Mouse (Mus musculus): ENCODE measurements around the gene Arhgap44. TPM values are rescaled to one million over a fixed set of nuclear protein-coding genes. Genes with fewer than 3 reads are reported as not detected.

Gene Arhgap44
- total RNA-seq, 2 experiments from 2014 or later = 21.5 to 23.3 TPM

DNA sequence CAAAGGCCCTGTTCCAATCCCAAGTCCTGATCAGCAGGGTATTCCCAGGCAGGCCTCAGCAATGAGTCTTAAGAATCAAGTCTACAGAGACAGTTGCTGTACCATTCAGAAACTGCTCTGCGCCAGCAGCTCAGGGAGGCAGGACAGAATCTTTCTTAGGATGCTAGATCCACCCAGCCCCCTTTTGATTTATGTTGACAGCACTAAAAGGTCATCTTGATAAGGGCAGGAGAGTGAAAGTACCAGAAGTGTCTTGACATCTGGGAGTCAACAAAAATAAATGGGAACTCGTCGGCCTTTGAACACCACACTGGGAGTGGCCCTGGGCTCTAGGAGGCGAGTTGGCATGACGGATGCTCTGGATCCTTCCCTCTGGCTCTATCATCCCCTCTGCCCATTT, 159.2 kb downstream of the Arhgap44 start:
- DNase-seq = no peak

DNA sequence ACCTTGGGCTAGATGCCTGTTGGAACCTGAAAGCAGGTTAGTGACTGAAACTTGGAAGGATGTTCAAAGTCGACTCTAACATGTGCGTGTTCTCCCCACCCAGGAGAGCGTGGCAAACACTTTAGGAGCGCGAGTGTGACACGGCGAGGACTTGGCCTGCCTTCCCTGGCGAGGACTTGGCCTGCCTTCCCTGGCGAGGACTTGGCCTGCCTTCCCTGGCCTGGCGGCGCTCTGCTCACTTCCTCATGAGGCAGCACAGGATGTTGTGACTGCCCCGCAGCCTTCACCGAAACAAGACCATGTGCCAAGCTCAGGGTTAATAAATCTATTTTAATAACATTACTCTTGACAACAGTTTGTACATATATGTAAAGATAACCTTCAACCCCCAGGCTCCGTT, 161.0 kb downstream of the Arhgap44 start:
- peak; percentile 43 to 52 for DNase-seq

DNA sequence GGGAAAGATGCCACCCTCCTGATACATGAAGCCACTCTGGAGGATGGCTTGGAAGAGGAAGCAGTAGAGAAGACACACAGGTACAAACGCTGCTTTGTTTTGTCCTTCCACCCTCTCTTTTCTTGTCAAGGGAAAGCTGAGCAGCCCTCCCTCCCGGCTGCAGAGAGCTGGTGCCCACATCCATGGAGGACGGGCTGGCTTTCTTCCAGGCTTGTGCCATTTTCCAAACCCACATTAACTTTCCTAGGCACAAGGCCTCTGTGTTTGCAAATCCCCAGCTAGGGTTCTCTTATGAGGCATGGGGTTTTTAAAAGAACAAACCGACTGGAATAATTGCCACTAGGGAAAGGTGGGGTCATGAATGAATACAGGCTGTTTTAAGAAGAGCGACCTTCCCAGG, 163.1 kb downstream of the Arhgap44 start:
- no peak for DNase-seq

GRCm38 (mm10) chr11:64998439-64998838, 164.3 kb downstream of the Arhgap44 start:
- peak; percentile 85 to 86 for DNase-seq

DNA sequence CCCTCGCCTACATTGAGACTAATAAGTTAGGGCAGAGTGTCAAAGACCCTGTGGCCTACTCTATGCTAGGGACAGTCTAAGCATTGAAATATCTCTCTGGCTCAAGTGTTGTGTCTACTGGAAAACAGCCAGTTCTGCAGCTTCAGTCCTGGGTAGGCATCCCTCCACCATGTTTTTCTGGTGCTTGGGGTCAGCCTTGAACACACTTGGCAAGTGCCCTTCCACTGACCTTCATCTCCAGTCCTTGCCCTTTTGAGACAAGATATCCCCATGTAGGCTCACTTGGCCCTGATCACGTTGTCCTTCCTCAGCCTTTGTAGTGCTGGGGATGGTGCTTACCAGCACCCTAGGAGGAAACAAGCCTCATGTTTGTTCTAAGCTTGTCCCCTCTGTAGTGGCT, 174.2 kb downstream of the Arhgap44 start:
- DNase-seq = no peak

GRCm38 (mm10) chr11:64979489-64979845, 183.3 kb downstream of the Arhgap44 start:
- DNase-seq = no peak

DNA sequence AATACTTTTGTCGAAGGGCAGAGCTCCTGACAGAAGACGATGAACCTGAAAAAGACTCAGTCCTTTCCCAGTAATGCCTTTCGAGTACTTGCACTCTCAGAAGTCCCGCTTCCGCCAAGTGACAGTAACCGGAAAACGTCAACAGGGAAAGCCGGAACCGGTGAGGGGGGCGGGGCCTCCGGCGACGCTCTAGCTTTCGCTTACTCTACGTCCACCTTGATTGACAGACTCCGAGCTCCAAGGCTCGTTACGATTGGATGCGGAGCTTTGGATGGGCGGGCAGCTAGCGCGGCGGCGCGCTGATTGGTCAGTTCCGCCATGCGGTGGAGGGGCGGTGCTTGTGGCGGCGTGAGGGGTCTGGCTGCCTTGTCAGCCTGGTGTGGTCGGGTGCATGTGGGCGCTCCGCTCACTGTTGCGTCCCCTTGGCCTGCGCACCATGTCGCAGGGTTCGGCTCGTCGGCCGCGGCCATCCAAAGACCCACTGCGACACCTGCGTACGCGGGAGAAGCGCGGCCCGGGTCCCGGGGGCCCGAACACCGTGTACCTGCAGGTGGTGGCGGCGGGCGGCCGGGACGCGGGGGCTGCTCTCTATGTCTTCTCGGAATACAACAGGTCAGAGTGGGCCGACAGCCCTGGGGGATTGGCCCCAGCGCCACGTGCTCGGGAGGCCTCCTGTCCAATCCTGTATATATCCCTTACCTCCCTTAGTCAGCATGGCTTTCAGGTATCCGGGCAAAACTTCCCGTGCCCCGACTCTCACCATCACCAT, 183.9 kb downstream of the Arhgap44 start, which contains the start of gene Elac2:
Gene Elac2, plus strand, starts transcription at position 319 of the 769 bp plus-strand sequence.
- peak; percentile 98 for DNase-seq

- no peak for DNase-seq
Measured at GRCm38 (mm10) chr11:64972418-64972817, 190.3 kb downstream of the Arhgap44 start.

DNA sequence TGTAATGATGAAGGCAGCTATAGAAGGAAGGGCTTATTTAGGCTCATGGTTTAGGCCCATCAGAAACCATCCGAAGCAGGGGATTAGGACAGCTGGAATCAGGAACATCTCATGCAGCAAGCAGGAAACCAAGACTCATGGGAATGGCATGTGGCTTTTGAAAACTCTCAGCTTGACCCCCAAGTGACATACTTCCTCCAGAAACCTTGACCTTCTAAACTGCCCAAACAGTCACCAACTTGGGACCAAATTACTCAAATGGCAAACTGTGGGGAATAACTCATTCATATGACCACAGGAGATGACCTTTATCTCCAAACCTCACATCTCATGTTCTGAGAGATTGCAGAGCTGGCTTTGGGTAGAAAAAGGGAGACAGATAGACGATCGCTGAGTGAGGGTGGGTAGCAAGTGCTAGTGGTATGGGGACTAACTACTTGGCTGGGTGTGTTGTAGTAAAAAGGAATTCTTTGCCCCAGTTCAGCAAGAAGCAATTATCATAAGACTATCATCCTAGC, 191.2 kb downstream of the Arhgap44 start:
- DNase-seq = no peak

DNA sequence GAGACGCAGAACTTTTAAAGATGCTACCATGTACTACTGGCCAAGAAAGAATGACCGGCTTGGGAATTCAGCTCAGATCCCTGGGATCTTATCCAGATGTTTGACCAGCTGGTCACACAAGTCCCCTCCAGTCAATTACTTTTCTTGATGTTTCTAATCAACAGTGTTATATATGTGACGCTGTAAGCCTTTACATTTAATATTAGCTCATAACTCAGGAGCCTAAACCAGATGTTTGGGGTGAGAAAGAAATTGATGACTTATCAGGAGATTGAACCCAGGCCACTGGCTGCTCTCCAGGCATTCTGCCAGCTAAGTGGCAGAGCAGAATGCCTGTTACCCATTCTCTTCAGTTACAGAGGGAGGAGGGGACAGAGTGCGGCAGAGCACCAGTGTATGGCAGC, 193.8 kb downstream of the Arhgap44 start:
- DNase-seq = no peak

GRCm38 (mm10) chr11:64968507-64968906, 194.3 kb downstream of the Arhgap44 start:
- DNase-seq = peak; percentile 59 to 76

DNA sequence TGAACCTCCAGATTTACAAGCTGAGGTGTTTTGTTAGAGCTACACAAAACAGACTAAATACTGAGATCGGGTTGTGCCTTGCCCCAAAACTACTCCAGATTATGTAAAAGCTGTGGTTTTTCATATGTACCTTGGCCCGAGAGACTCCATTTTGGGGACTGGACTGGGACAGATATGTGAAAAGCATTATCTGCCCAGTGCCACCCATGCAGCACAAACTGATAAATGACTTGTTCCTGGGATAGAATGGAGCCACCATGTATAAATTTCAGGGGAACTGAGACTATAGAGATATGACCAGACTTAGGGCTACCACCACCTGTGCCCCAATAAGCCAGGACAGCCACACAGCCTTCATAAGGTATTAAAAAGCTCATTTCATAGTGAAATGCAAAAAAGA, 200.1 kb downstream of the Arhgap44 start:
- no peak for DNase-seq

DNA sequence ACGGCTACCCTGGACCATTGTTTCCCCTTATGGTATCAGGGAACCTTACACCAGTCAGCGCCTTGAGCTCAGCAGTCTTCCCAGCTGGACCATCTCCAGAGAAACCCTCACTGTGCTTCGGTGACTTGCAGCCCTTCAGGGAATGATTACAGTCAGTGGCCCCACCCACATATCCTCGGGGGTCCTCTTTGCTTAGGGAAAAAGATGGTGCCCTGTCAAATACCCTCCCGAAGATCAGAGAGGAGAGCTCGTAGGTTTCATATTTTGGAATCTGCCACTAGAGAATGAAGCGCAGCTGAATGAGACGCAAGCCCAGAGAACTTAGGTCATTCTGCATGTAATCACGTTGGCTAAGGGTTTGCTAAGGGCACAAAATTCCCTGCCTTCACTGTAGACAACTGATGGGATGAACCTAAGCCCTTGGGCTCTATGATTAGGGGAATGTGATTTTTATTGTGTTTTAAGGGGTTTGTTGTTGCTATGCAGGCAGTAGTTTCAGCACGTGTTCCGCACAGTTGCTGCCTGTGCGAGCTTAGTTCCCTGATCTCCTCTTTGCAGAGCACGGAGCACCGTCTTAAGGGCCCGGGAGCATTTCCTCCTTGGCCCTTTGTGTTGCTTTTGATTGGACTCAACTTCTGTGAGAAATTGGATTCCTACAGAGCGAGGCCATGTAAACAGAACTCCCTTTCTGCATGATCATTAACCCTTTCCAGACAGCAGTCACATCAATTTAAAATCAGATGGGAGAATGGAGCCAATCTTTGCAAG, 205.6 kb downstream of the Arhgap44 start:
- no peak for DNase-seq

Small RNAs within 50 kb of the gene (microRNA-seq; reads per million reads assigned to microRNA genes)
- 0 reads per million in 2 experiments for gene Gm25991

Other genes starting within 250 kb of the Arhgap44 start
- 10 to 100 TPM; 19.7 to 19.9 TPM for gene Elac2, start 183.9 kb downstream of the Arhgap44 start, total RNA-seq (2021)
- gene 1700086D15Rik, start 3.1 kb downstream of the Arhgap44 start, total RNA-seq (2021) = not detected
- gene Myocd, start 107.0 kb upstream of the Arhgap44 start, total RNA-seq (2021) = 10 to 100 TPM; 65.5 to 66.9 TPM

All from heart, adult 18-20 months (tissue).